Mouse (Mus musculus) MEL (cell line): ENCODE results near the gene Spata31d1d. TPM values are rescaled to one million over a fixed set of nuclear protein-coding genes. Genes with fewer than 3 reads are reported as not detected.

ENCODE experiments used
- DNase-seq: peaks from one replicate; pipeline ENCODE4 v3.0.0; 2011; ENCODE audit warnings: low read depth, low spot score
- H3K27ac ChIP-seq: 2 replicates; pipeline ENCODE4 v1.5.1; 2012; ENCODE audit warnings: low read depth, mild to moderate bottlenecking, control low read depth, low read length, moderate library complexity; ENCODE audit not compliant: control insufficient read depth
- H3K27me3 ChIP-seq, 2 experiments: fragments of 150-350 bp in 1 of 2; sonication (generic) in 1 of 2; 2 replicates each; pipeline ENCODE4 v1.6.1; 2012; ENCODE audit warnings: low read length in 2 of 2, mild to moderate bottlenecking in 2 of 2, improper control_type of control experiment in 1 of 2, moderate library complexity in 1 of 2; ENCODE audit not compliant: insufficient read depth in 2 of 2, control insufficient read depth in 1 of 2
- H3K36me3 ChIP-seq, 2 experiments: 2 replicates each; pipeline ENCODE4 v1.6.1; 2012 to 2014; ENCODE audit warnings: low read length in 2 of 2, improper control_type of control experiment in 1 of 2, inconsistent platforms in 1 of 2, mild to moderate bottlenecking in 1 of 2; ENCODE audit not compliant: insufficient read depth in 2 of 2, control insufficient read depth in 1 of 2
- H3K4me1 ChIP-seq, 2 experiments: fragments of 150-350 bp in 1 of 2; sonication (generic) in 1 of 2; 2 replicates each; pipeline ENCODE4 v1.6.1; 2012; ENCODE audit warnings: low read length in 2 of 2, improper control_type of control experiment in 1 of 2, mild to moderate bottlenecking in 1 of 2; ENCODE audit not compliant: insufficient read depth in 2 of 2, control insufficient read depth in 1 of 2
- H3K4me3 ChIP-seq, 2 experiments: fragments of 150-350 bp in 1 of 2; sonication (generic) in 1 of 2; 2 replicates each; pipeline ENCODE4 v1.5.1; 2012; ENCODE audit warnings: low read depth in 2 of 2, low read length in 2 of 2, mild to moderate bottlenecking in 2 of 2, moderate library complexity in 2 of 2, control low read depth in 1 of 2, improper control_type of control experiment in 1 of 2; ENCODE audit not compliant: control insufficient read depth in 1 of 2, insufficient read depth in 1 of 2
- H3K79me2 ChIP-seq: 2 replicates; pipeline ENCODE4 v1.6.1; 2012; ENCODE audit warnings: mild to moderate bottlenecking, low read length, moderate library complexity; ENCODE audit not compliant: control insufficient read depth, poor library complexity, insufficient read depth
- H3K9ac ChIP-seq: 2 replicates; pipeline ENCODE4 v1.6.1; 2012; ENCODE audit warnings: low read depth, mild to moderate bottlenecking, control low read depth, low read length, moderate library complexity; ENCODE audit not compliant: control insufficient read depth, poor library complexity, severe bottlenecking
- H3K9me3 ChIP-seq: fragments of 150-350 bp; sonication (generic); replicated peaks from 2 replicates; pipeline ENCODE4 v1.6.1; 2012; ENCODE audit warnings: mild to moderate bottlenecking, low read length, improper control_type of control experiment, moderate library complexity; ENCODE audit not compliant: insufficient read depth
- BHLHE40 ChIP-seq: IDR thresholded peaks from 2 replicates; pipeline ENCODE4 v1.6.1; 2012; ENCODE audit warnings: low read depth, mild to moderate bottlenecking, inconsistent platforms, low read length, improper control_type of control experiment, borderline replicate concordance
- CHD1 ChIP-seq: IDR thresholded peaks from 2 replicates; pipeline ENCODE4 v1.6.1; 2012; ENCODE audit warnings: low read depth, mild to moderate bottlenecking, inconsistent platforms, low read length, improper control_type of control experiment
- ELF1 ChIP-seq: IDR thresholded peaks from 2 replicates; pipeline ENCODE4 v1.6.1; 2014; ENCODE audit warnings: low read depth, mild to moderate bottlenecking, inconsistent platforms, low read length, improper control_type of control experiment, moderate library complexity
- GABPA ChIP-seq: IDR thresholded peaks from 2 replicates; pipeline ENCODE4 v1.6.1; 2012; ENCODE audit warnings: low read depth, mild to moderate bottlenecking, inconsistent platforms, low read length, improper control_type of control experiment, moderate library complexity
- GATA1 ChIP-seq: IDR thresholded peaks from 2 replicates; pipeline ENCODE4 v1.6.1; 2011; ENCODE audit warnings: low read depth, low read length, improper control_type of control experiment
- HCFC1 ChIP-seq: IDR thresholded peaks from 2 replicates; pipeline ENCODE4 v1.6.1; 2012; ENCODE audit warnings: low read depth, mild to moderate bottlenecking, inconsistent platforms, low read length, improper control_type of control experiment, moderate library complexity
- KAT2A ChIP-seq: conservative IDR thresholded peaks from 2 replicates; pipeline ENCODE4 v1.6.1; 2012; ENCODE audit warnings: low read depth, low read length, improper control_type of control experiment, inconsistent platforms
- MAX ChIP-seq: IDR thresholded peaks from 2 replicates; pipeline ENCODE4 v1.6.1; 2011; ENCODE audit warnings: low read length, improper control_type of control experiment
- MAZ ChIP-seq: IDR thresholded peaks from 2 replicates; pipeline ENCODE4 v1.6.1; 2012; ENCODE audit warnings: low read depth, mild to moderate bottlenecking, inconsistent platforms, low read length, improper control_type of control experiment
- MEF2A ChIP-seq: IDR thresholded peaks from 2 replicates; pipeline ENCODE4 v1.6.1; 2014; ENCODE audit warnings: low read depth, mild to moderate bottlenecking, inconsistent platforms, low read length, improper control_type of control experiment; ENCODE audit not compliant: poor library complexity, insufficient replicate concordance, severe bottlenecking; ENCODE audit errors: extremely low read depth
- MXI1 ChIP-seq: IDR thresholded peaks from 2 replicates; pipeline ENCODE4 v1.6.1; 2011; ENCODE audit warnings: mild to moderate bottlenecking, low read depth, low read length, improper control_type of control experiment
- MYB ChIP-seq: IDR thresholded peaks from 2 replicates; pipeline ENCODE4 v1.6.1; 2011; ENCODE audit warnings: mild to moderate bottlenecking, low read depth, low read length, improper control_type of control experiment
- MYC ChIP-seq: IDR thresholded peaks from 2 replicates; pipeline ENCODE4 v1.6.1; 2011; ENCODE audit warnings: low read depth, mild to moderate bottlenecking, low read length, improper control_type of control experiment, moderate library complexity
- NELFE ChIP-seq: IDR thresholded peaks from 2 replicates; pipeline ENCODE4 v1.6.1; 2011; ENCODE audit warnings: low read depth, low read length, improper control_type of control experiment
- NRF1 ChIP-seq: IDR thresholded peaks from 2 replicates; pipeline ENCODE4 v1.6.1; 2014; ENCODE audit warnings: low read depth, mild to moderate bottlenecking, inconsistent platforms, low read length, improper control_type of control experiment, moderate library complexity; ENCODE audit not compliant: poor library complexity, insufficient read depth, severe bottlenecking
- POLR2A ChIP-seq, 2 experiments: IDR thresholded peaks; 2 replicates each; pipeline ENCODE4 v1.6.1; 2011 to 2012; ENCODE audit warnings: low read length in 2 of 2, mild to moderate bottlenecking in 2 of 2, control low read depth in 1 of 2, improper control_type of control experiment in 1 of 2, low read depth in 1 of 2, moderate library complexity in 1 of 2; ENCODE audit not compliant: control insufficient read depth in 1 of 2, insufficient read depth in 1 of 2, poor library complexity in 1 of 2
- POLR2AphosphoS2 ChIP-seq: IDR thresholded peaks from 2 replicates; pipeline ENCODE4 v1.6.1; 2011; ENCODE audit warnings: low read length, improper control_type of control experiment
- POLR2AphosphoS5 ChIP-seq: IDR thresholded peaks from 2 replicates; pipeline ENCODE4 v1.6.1; 2012; ENCODE audit warnings: low read depth, borderline replicate concordance, mild to moderate bottlenecking, inconsistent platforms, low read length, moderate library complexity, mixed read lengths
- RAD21 ChIP-seq: IDR thresholded peaks from 2 replicates; pipeline ENCODE4 v1.6.1; 2011; ENCODE audit warnings: mild to moderate bottlenecking, low read depth, low read length, improper control_type of control experiment
- RCOR1 ChIP-seq: IDR thresholded peaks from 2 replicates; pipeline ENCODE4 v1.6.1; 2012; ENCODE audit warnings: low read depth, mild to moderate bottlenecking, inconsistent platforms, low read length, improper control_type of control experiment
- SIN3A ChIP-seq: IDR thresholded peaks from 2 replicates; pipeline ENCODE4 v1.6.1; 2012; ENCODE audit warnings: low read length, improper control_type of control experiment, inconsistent platforms
- TAL1 ChIP-seq: IDR thresholded peaks from 2 replicates; pipeline ENCODE4 v1.6.1; 2012; ENCODE audit warnings: mild to moderate bottlenecking, inconsistent platforms, low read length, moderate library complexity, mixed read lengths
- TCF12 ChIP-seq: IDR thresholded peaks from 2 replicates; pipeline ENCODE4 v1.6.1; 2014; ENCODE audit warnings: low read depth, mild to moderate bottlenecking, inconsistent platforms, low read length, improper control_type of control experiment, moderate library complexity
- UBTF ChIP-seq: IDR thresholded peaks from 2 replicates; pipeline ENCODE4 v1.6.1; 2012; ENCODE audit warnings: low read depth, mild to moderate bottlenecking, inconsistent platforms, low read length, improper control_type of control experiment, moderate library complexity, borderline replicate concordance; ENCODE audit not compliant: insufficient read depth
- USF1 ChIP-seq: IDR thresholded peaks from 2 replicates; pipeline ENCODE4 v1.6.1; 2014; ENCODE audit warnings: low read depth, mild to moderate bottlenecking, inconsistent platforms, low read length, improper control_type of control experiment, moderate library complexity
- USF2 ChIP-seq, 2 experiments: IDR thresholded peaks; 2 replicates each; pipeline ENCODE4 v1.6.1; 2011 to 2012; ENCODE audit warnings: improper control_type of control experiment in 2 of 2, low read length in 2 of 2, borderline replicate concordance in 1 of 2, inconsistent platforms in 1 of 2, low read depth in 1 of 2, mild to moderate bottlenecking in 1 of 2; ENCODE audit not compliant: insufficient read depth in 1 of 2
- ZMIZ1 ChIP-seq: IDR thresholded peaks from 2 replicates; pipeline ENCODE4 v1.6.1; 2012; ENCODE audit warnings: low read depth, mild to moderate bottlenecking, inconsistent platforms, low read length, improper control_type of control experiment, moderate library complexity
- ZNF384 ChIP-seq: IDR thresholded peaks from 2 replicates; pipeline ENCODE4 v1.6.1; 2012; ENCODE audit warnings: low read depth, mild to moderate bottlenecking, inconsistent platforms, low read length, improper control_type of control experiment
- polyA plus RNA-seq, 2 experiments: library from polyadenylated mRNA; stranded (reverse) in 1 of 2; unstranded in 1 of 2; fragments of >175 nt in 1 of 2; fragments of >200 nt in 1 of 2; gene quantifications; 2 replicates each; pipeline versions ENCODE4 v1.2.1 to v1.2.4; 2012; ENCODE audit warnings: low replicate concordance in 2 of 2, low read depth in 1 of 2; ENCODE audit not compliant: insufficient read length in 2 of 2, insufficient read depth in 1 of 2, missing spikeins in 1 of 2
- total RNA-seq: library from RNA; depleted of rRNA; stranded (reverse); fragments of 300-350 nt; gene quantifications from 2 replicates; pipeline ENCODE4 v1.2.3, GENCODE M21; 2012

Spata31d1d gene
- total and polyA plus RNA-seq, 3 experiments, result not detected

DNA sequence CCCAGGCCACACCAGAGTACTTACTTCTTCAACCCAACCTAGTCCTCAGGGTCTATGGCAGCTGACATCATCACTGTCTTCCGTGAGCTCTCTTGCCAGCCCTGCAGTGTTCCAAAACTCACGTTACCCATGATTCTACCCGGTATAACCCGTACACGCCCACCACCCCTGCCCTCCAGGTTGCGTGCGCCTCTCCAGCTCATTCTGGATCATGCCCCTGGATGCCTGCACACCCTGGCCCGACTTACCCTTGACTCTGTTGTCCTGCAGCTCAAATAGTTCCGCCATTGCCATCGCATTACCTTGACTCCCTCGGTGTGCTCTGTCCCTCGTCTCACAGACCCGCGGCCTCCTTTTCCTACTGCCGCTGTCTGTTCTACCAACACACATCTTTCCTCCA, 21.3 kb downstream of the Spata31d1d start, which contains the start of gene Spata31d1a:
Gene Spata31d1a, minus strand, starts transcription at position 101 of the 400 bp plus-strand sequence.
- Histone ChIP-seq H3K4me3 (no peak within 1 kb of the TSS), H3K27me3 (peaks cover 2 to 6% of the 10 kb centered on the region in 2 experiments)

GRCm38 (mm10) chr13:59704562-59704961, 27.0 kb downstream of the Spata31d1d start:
- no peaks in the 10 kb centered on the region for H3K4me1 ChIP-seq

More for the DNA sequence above, 21.3 kb downstream of the Spata31d1d start, which contains the start of gene Spata31d1a:
- H3K9me3 ChIP-seq, result no peaks in the 10 kb centered on the region
- no peak for TF ChIP-seq ELF1
- TF ChIP-seq GATA1, result no peak
- no peak for TF ChIP-seq MYB
- no peak for TF ChIP-seq CHD1
- TF ChIP-seq NELFE, result no peak
- no peak for TF ChIP-seq TCF12
- TF ChIP-seq UBTF, result no peak
- no peak for TF ChIP-seq USF2 (IDR thresholded peaks at IDR 0.05; ENCODE audit: borderline replicate concordance in 1 of 2, insufficient read depth in 1 of 2, low read depth in 1 of 2, low read length in 2 of 2)
- no peak for TF ChIP-seq HCFC1
- no peak for TF ChIP-seq USF1
- no peak for TF ChIP-seq MXI1
- TF ChIP-seq SIN3A, result no peak
- no peak for TF ChIP-seq POLR2A (IDR thresholded peaks at IDR 0.05; ENCODE audit: control insufficient read depth in 1 of 2, insufficient read depth in 1 of 2, low read depth in 1 of 2, low read length in 2 of 2, poor library complexity in 1 of 2)
- no peak for TF ChIP-seq ZNF384
- no peak for TF ChIP-seq RAD21
- no peak for TF ChIP-seq BHLHE40
- no peak for TF ChIP-seq KAT2A
- TF ChIP-seq POLR2AphosphoS5, result no peak
- H3K27ac ChIP-seq, result no peak within 1 kb of the TSS
- no peaks in the 10 kb centered on the region for H3K36me3 ChIP-seq
- no peaks in the 10 kb centered on the region for H3K79me2 ChIP-seq
- no peak for DNase-seq
- H3K4me1 ChIP-seq, result no peaks in the 10 kb centered on the region
- H3K9ac ChIP-seq, result no peak within 1 kb of the TSS

More at GRCm38 (mm10) chr13:59704562-59704961, 27.0 kb downstream of the Spata31d1d start:
- H3K79me2 ChIP-seq, result no peaks in the 10 kb centered on the region
- DNase-seq, result no peak
- no peak overlapping the region for H3K27ac ChIP-seq
- H3K9me3 ChIP-seq, result no peaks in the 10 kb centered on the region
- H3K9ac ChIP-seq, result no peak overlapping the region
- peaks cover 0 to 11% of the 10 kb centered on the region in 2 experiments for H3K27me3 ChIP-seq
- H3K36me3 ChIP-seq, result no peaks in the 10 kb centered on the region
- TF ChIP-seq MAX (no peak), RCOR1 (no peak), MAZ (no peak), USF2 (IDR thresholded peaks at IDR 0.05; ENCODE audit: borderline replicate concordance in 1 of 2, insufficient read depth in 1 of 2, low read depth in 1 of 2, low read length in 2 of 2) (no peak), HCFC1 (no peak), GABPA (no peak), POLR2AphosphoS2 (no peak), BHLHE40 (no peak), MEF2A (no peak), CHD1 (no peak), TAL1 (no peak), MYC (no peak), ZNF384 (no peak), RAD21 (no peak), KAT2A (no peak), POLR2AphosphoS5 (no peak), NRF1 (no peak), POLR2A (IDR thresholded peaks at IDR 0.05; ENCODE audit: control insufficient read depth in 1 of 2, insufficient read depth in 1 of 2, low read depth in 1 of 2, low read length in 2 of 2, poor library complexity in 1 of 2) (no peak), ZMIZ1 (no peak)
- H3K4me3 ChIP-seq, result no peak overlapping the region
